Comparison of ENCODE assay signal across 9 mouse cellular contexts in the genomic region with DNA sequence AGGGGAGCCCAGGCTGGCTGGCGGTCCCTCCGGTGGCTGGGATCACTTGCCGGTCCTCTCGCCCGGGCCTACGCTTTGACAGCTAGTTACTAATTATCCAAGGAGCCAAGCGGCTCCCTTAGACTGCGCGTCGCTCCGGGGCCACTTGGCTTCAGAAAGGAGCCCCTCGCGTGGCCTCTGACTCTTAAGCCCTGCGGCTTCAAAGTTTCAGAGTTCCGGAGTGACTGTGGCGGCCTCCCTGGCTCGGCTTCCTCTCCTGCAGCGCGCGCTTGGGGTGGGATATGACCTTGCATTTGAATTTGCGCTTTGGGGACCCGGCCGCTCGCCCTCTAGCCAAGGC. TPM values are rescaled to one million over a fixed set of nuclear protein-coding genes. Genes with fewer than 3 reads are reported as not detected.
A peak's percentile ranks its signal among the peaks of the same experiment; 100 is the strongest.
DNase-seq lines count a peak whose midpoint lies in the region; ATAC-seq lines count a peak whose summit lies in the region.
"Had no signal": no experiment of that assay in that cellular context is flagged by ENCODE, and none has a peak within 500 bp of the region (broad histone marks: within the 10 kb centered on the region; RNA-seq: fewer than 3 reads in every experiment).

No protein-coding gene starts in this region.

- H3K27me3 ChIP-seq in heart, embryonic 16.5 days (ENCODE audit: control insufficient read depth, insufficient read depth, low read length): peaks cover 70% of the 10 kb centered on the region
- H3K27me3 ChIP-seq in limb, embryonic 15.5 days: peaks cover 87% of the 10 kb centered on the region
- H3K27me3 ChIP-seq in stomach, embryonic 14.5 days (ENCODE audit: control insufficient read depth, insufficient read depth, low read length): peaks cover 14% of the 10 kb centered on the region

- peak overlapping the region; percentile 22 for H3K4me3 ChIP-seq in heart, embryonic 16.5 days (ENCODE audit: low read length)
- peak overlapping the region; percentile 9; the same call in 1 of the 2 replicates for H3K4me3 ChIP-seq in limb, embryonic 15.5 days
- H3K4me3 ChIP-seq in stomach, embryonic 14.5 days (ENCODE audit: low read depth, low read length): peak overlapping the region; percentile 38

- no peak overlapping the region for H3K27ac ChIP-seq in heart, embryonic 16.5 days (ENCODE audit: low read length)
- no peak overlapping the region for H3K27ac ChIP-seq in limb, embryonic 15.5 days
- peak overlapping the region; percentile 78; the same call in 1 of the 2 replicates for H3K27ac ChIP-seq in stomach, embryonic 14.5 days (ENCODE audit: low read length)

- no peaks in the 10 kb centered on the region for H3K9me3 ChIP-seq in heart, embryonic 16.5 days (replicated peaks; ENCODE audit: control insufficient read depth, low read length)
- H3K9me3 ChIP-seq in limb, embryonic 15.5 days: no peaks in the 10 kb centered on the region
- no peaks in the 10 kb centered on the region for H3K9me3 ChIP-seq in stomach, embryonic 14.5 days (ENCODE audit: control insufficient read depth, low read depth, low read length)

- H3K4me2 ChIP-seq in heart, embryonic 16.5 days (ENCODE audit: low read depth, low read length): peak overlapping the region; percentile 28; the same call in 1 of the 2 replicates
- no peak overlapping the region for H3K4me2 ChIP-seq in limb, embryonic 15.5 days
- H3K4me2 ChIP-seq in stomach, embryonic 14.5 days (replicated peaks; ENCODE audit: low read depth, low read length): peak overlapping the region; percentile 44

- DNase-seq in right cerebral cortex, postnatal 4 days: peak; percentile 8
- DNase-seq in right cerebral cortex, adult 2 months (ENCODE audit: low spot score in 2 of 2): no peak
- no peak for DNase-seq in Muller cell, postnatal 12 days (ENCODE audit: inconsistent ontology term)
- no peak for DNase-seq in cerebellum, adult 8-10 months

- WGBS in heart, embryonic 16.5 days: under 1% methylated on average over 24 of the region's 24 CpGs
- WGBS in limb, embryonic 15.5 days: under 1% methylated on average over 24 of the region's 24 CpGs
- 1% methylated on average over 24 of the region's 24 CpGs for WGBS in stomach, embryonic 14.5 days

- no peak overlapping the region for H3K9ac ChIP-seq in heart, embryonic 16.5 days (ENCODE audit: low read length)
- H3K9ac ChIP-seq in limb, embryonic 15.5 days: no peak overlapping the region
- peak overlapping the region; percentile 42; the same call in 1 of the 2 replicates for H3K9ac ChIP-seq in stomach, embryonic 14.5 days (replicated peaks; ENCODE audit: low read depth, low read length)

- H3K4me1 ChIP-seq in heart, embryonic 16.5 days (ENCODE audit: control insufficient read depth, insufficient read depth, low read length): peaks cover 18% of the 10 kb centered on the region
- H3K4me1 ChIP-seq in limb, embryonic 15.5 days: peaks cover 41% of the 10 kb centered on the region
- H3K4me1 ChIP-seq in stomach, embryonic 14.5 days (ENCODE audit: control insufficient read depth, insufficient read depth, low read length): no peaks in the 10 kb centered on the region

- no peaks in the 10 kb centered on the region for H3K36me3 ChIP-seq in heart, embryonic 16.5 days (ENCODE audit: control insufficient read depth, insufficient read depth)
- no peaks in the 10 kb centered on the region for H3K36me3 ChIP-seq in limb, embryonic 15.5 days
- H3K36me3 ChIP-seq in stomach, embryonic 14.5 days (ENCODE audit: control insufficient read depth, insufficient read depth, low read length): no peaks in the 10 kb centered on the region

- no peak for ATAC-seq in heart, embryonic 16.5 days (replicated peaks; ENCODE audit: extremely low read depth, insufficient read depth, low FRiP score)
- ATAC-seq in limb, embryonic 15.5 days (ENCODE audit: insufficient number of reproducible peaks, low FRiP score, low TSS enrichment, low read depth): no peak
- ATAC-seq in stomach, embryonic 14.5 days (ENCODE audit: insufficient number of reproducible peaks, insufficient read depth, low FRiP score, low read depth): peak; percentile 39; the same call in 1 of the 2 replicates
- no peak for ATAC-seq in erythroid progenitor cell, adult 5-6 weeks (replicated peaks; ENCODE audit: low FRiP score, poor library complexity, severe bottlenecking)

RNA-seq across cellular contexts. Expression of a gene that starts 2.1 kb away (rescaled TPM):
- polyA plus RNA-seq in heart, embryonic 16.5 days (2015; fragmentation: Nextera tagmentation; extraction: Ambion mirVana): 0.21 and 1.2 TPM in 2 replicates
- polyA plus RNA-seq in limb, embryonic 15.5 days (2015; fragmentation: Nextera tagmentation; extraction: Ambion mirVana): 0.08 TPM in 1 of 2 replicates, not detected in the other
- polyA plus RNA-seq in stomach, embryonic 14.5 days (2014; fragmentation: Nextera tagmentation; extraction: Ambion mirVana): 6.4 and 8.2 TPM in 2 replicates
- total RNA-seq in erythroid progenitor cell, adult 5-6 weeks (2015; ENCODE audit: low replicate concordance): not detected in 2 replicates
- not detected in 2 replicates for total RNA-seq in erythroid progenitor cell, adult 5-6 weeks (2017; ENCODE audit: low replicate concordance)
- total RNA-seq: heart, postnatal 36 days had no signal
